14 mouse cellular contexts compared by ENCODE assay signal in genomic region chr10:122899971-122900370, GRCm38 (mm10).
DNase-seq lines count a peak whose midpoint lies in the region; TF ChIP-seq lines count a peak whose summit lies in the region.
"Had no signal": no experiment of that assay in that cellular context is flagged by ENCODE, and none has a peak within 500 bp of the region (broad histone marks: within the 10 kb centered on the region; RNA-seq: fewer than 3 reads in every experiment).

No protein-coding gene starts in this region.

- TF ChIP-seq CTCF in layer of hippocampus, adult 2 months (conservative IDR thresholded peaks at IDR 0.05): no peak
- no peak for TF ChIP-seq CTCF in C2C12 (IDR thresholded peaks at IDR 0.05; ENCODE audit: control insufficient read depth, insufficient read depth, insufficient read length)

- peaks cover 31% of the 10 kb centered on the region for H3K4me1 ChIP-seq in embryonic facial prominence, embryonic 10.5 days
- peaks cover 51% of the 10 kb centered on the region for H3K4me1 ChIP-seq in limb, embryonic 10.5 days

- no peaks in the 10 kb centered on the region for H3K9me3 ChIP-seq in embryonic facial prominence, embryonic 10.5 days
- H3K9me3 ChIP-seq in limb, embryonic 10.5 days (replicated peaks): no peaks in the 10 kb centered on the region
- H3K9me3 ChIP-seq: heart, embryonic 15.5 days; stomach, embryonic 15.5 days had no signal

- H3K4me3 ChIP-seq in layer of hippocampus, adult 2 months: no peak overlapping the region
- H3K4me3 ChIP-seq in C2C12 (ENCODE audit: insufficient read depth, poor library complexity, severe bottlenecking): no peak overlapping the region
- no peak overlapping the region for H3K4me3 ChIP-seq in embryonic facial prominence, embryonic 10.5 days
- H3K4me3 ChIP-seq in limb, embryonic 10.5 days: no peak overlapping the region
- H3K4me3 ChIP-seq: heart, embryonic 15.5 days; stomach, embryonic 15.5 days had no signal

- intact Hi-C loops in left cerebral cortex, postnatal 10 days (cut with DNase I): no loop called here

- no peak overlapping the region for H3ac ChIP-seq in C2C12 (ENCODE audit: control insufficient read depth, insufficient read length, low read depth)

- DNase-seq in layer of hippocampus, adult 2 months (ENCODE audit: low spot score in 2 of 2): no peak
- DNase-seq in layer of hippocampus, postnatal 10 days (ENCODE audit: low spot score in 2 of 2): no peak
- no peak for DNase-seq in embryonic facial prominence, embryonic 10.5 days (ENCODE audit: low spot score)
- no peak for DNase-seq in limb, embryonic 10.5 days (ENCODE audit: low spot score)
- DNase-seq in spleen, adult 18-20 months: no peak
- DNase-seq in left cerebral cortex, postnatal 10 days (ENCODE audit: extremely low spot score in 1 of 2, low spot score in 2 of 2): no peak
- DNase-seq: gastrocnemius, postnatal 25 days; right cerebral cortex, postnatal 25 days; thymus, postnatal 25 days had no signal

- peak overlapping the region; percentile 51; the same call in 1 of the 2 replicates for H3K27ac ChIP-seq in layer of hippocampus, adult 2 months
- H3K27ac ChIP-seq in embryonic facial prominence, embryonic 10.5 days (replicated peaks): peak overlapping the region; percentile 64
- peak overlapping the region; percentile 70 for H3K27ac ChIP-seq in limb, embryonic 10.5 days
- H3K27ac ChIP-seq: heart, embryonic 15.5 days; liver, embryonic 14.5 days; stomach, embryonic 15.5 days had no signal

- no peaks in the 10 kb centered on the region for H3K79me3 ChIP-seq in C2C12 (ENCODE audit: low read depth)

- no peaks in the 10 kb centered on the region for H3K27me3 ChIP-seq in C2C12 (ENCODE audit: control insufficient read depth, insufficient read depth, insufficient read length)
- no peaks in the 10 kb centered on the region for H3K27me3 ChIP-seq in embryonic facial prominence, embryonic 10.5 days (replicated peaks; ENCODE audit: low read depth, poor library complexity, severe bottlenecking)
- no peaks in the 10 kb centered on the region for H3K27me3 ChIP-seq in limb, embryonic 10.5 days (ENCODE audit: low read depth, poor library complexity, severe bottlenecking)
- H3K27me3 ChIP-seq: heart, embryonic 15.5 days; Patski; stomach, embryonic 15.5 days had no signal

- H3K36me3 ChIP-seq in C2C12 (ENCODE audit: control insufficient read depth, insufficient read depth): no peaks in the 10 kb centered on the region
- no peaks in the 10 kb centered on the region for H3K36me3 ChIP-seq in embryonic facial prominence, embryonic 10.5 days (replicated peaks)
- H3K36me3 ChIP-seq in limb, embryonic 10.5 days: no peaks in the 10 kb centered on the region
- H3K36me3 ChIP-seq: heart, embryonic 15.5 days; stomach, embryonic 15.5 days had no signal

- WGBS in embryonic facial prominence, embryonic 10.5 days: 72% methylated on average over 7 of the region's 7 CpGs
- 74% methylated on average over 7 of the region's 7 CpGs for WGBS in limb, embryonic 10.5 days

- H3K79me2 ChIP-seq in C2C12 (ENCODE audit: control insufficient read depth, insufficient read depth): no peaks in the 10 kb centered on the region

TF ChIP-seq in C2C12, 6 proteins besides CTCF, POLR2A, EP300 and RAD21:
- TF ChIP-seq CEBPB (IDR thresholded peaks at IDR 0.05; ENCODE audit: low read depth) (no peak), USF1 (IDR thresholded peaks at IDR 0.05; ENCODE audit: low read depth) (peak; percentile 2), MYOD1 (IDR thresholded peaks at IDR 0.05; ENCODE audit: control insufficient read depth, insufficient read length, low read depth) (no peak), FOSL1 (IDR thresholded peaks at IDR 0.05; ENCODE audit: insufficient read depth, low read length, poor library complexity, severe bottlenecking) (no peak), MYOG (IDR thresholded peaks at IDR 0.05; ENCODE audit: control insufficient read depth, extremely low read depth, insufficient read length) (no peak), MAX (IDR thresholded peaks at IDR 0.05) (no peak)
